Mouse (Mus musculus) cerebellum, adult 2 months (tissue): ENCODE results near the gene Hyou1. TPM values are rescaled to one million over a fixed set of nuclear protein-coding genes. Genes with fewer than 3 reads are reported as not detected.

Experiments
- DNase-seq, 2 experiments: peaks; one replicate each; pipeline ENCODE4 v3.0.0; 2021
- H3K27ac ChIP-seq: fragments of 200-500 bp; 2 replicates; pipeline ENCODE4 v1.5.1; 2012; ENCODE audit warnings: low read length, control low read depth, inconsistent platforms; ENCODE audit not compliant: insufficient read depth
- H3K27me3 ChIP-seq: fragments of 200-500 bp; 2 replicates; pipeline ENCODE4 v1.6.1; 2012; ENCODE audit warnings: inconsistent platforms, mild to moderate bottlenecking, low read length, moderate library complexity; ENCODE audit not compliant: control insufficient read depth, insufficient read depth
- H3K4me1 ChIP-seq: fragments of 200-500 bp; 2 replicates; pipeline ENCODE4 v1.6.1; 2011; ENCODE audit warnings: low read length; ENCODE audit not compliant: control insufficient read depth, insufficient read depth
- H3K4me3 ChIP-seq: fragments of 200-500 bp; replicated peaks from 2 replicates; pipeline ENCODE3; 2011; ENCODE audit warnings: mild to moderate bottlenecking, low read depth, low read length, control low read depth; ENCODE audit not compliant: insufficient read depth
- CTCF ChIP-seq: fragments of 200-500 bp; IDR thresholded peaks from 2 replicates; pipeline ENCODE4 v1.5.1; 2011; ENCODE audit warnings: low read depth, mild to moderate bottlenecking, control low read depth, low read length, moderate library complexity, borderline replicate concordance; ENCODE audit not compliant: insufficient read depth
- POLR2A ChIP-seq: fragments of 200-500 bp; IDR thresholded peaks from 2 replicates; pipeline ENCODE4 v1.6.1; 2011; ENCODE audit warnings: low read length, control low read depth, borderline replicate concordance; ENCODE audit not compliant: insufficient read depth
- WGBS: fragments of 180-500 bp; shearing (Covaris S2); methylation state at CpG from one replicate; pipeline ENCODE4 v1.1.7; 2018; 5-methylcytosine and 5-hydroxymethylcytosine counted together
- polyA plus RNA-seq: library from polyadenylated mRNA; depleted of rRNA; stranded (reverse); fragments of >200 nt; gene quantifications from 2 replicates; pipeline ENCODE4 v1.2.3, GENCODE M21; 2012; rRNA removed

Hyou1 gene
- polyA plus RNA-seq, 1 experiment, result 55.0 TPM

- no peak for DNase-seq
- WGBS, result 66% methylated on average over 5 of the region's 5 CpGs
- TF ChIP-seq POLR2A (no peak), CTCF (no peak)
Measured at GRCm38 (mm10) chr9:44420280-44420898, 41.1 kb downstream of the Hyou1 start.

DNA sequence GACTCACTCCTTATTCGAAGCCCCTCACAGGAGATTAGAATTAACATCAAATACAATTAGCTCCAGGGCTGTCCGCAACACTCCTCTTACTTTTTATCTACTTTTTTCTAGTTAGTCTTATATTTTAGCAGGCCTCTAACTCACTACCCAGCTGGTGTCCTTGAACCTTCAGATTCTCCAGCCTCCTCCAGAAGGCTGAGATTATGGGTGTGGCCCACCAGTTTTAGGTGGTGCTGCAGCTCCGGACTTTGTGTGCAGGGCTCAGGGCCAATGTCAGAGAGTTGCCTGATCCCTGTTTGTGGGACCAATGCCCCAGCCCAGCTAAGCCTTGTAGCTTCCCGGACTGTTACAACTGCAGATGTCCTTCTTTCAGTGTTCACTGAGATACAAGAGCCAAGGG, 44.3 kb downstream of the Hyou1 start:
- Histone ChIP-seq H3K4me3 (no peak overlapping the region), H3K27ac (no peak overlapping the region), H3K27me3 (no peaks in the 10 kb centered on the region), H3K4me1 (no peaks in the 10 kb centered on the region)
- TF ChIP-seq POLR2A, result no peak
- no peak for TF ChIP-seq CTCF
- DNase-seq, result no peak
- WGBS, result 75% methylated on average over 4 of the region's 4 CpGs

More at GRCm38 (mm10) chr9:44420280-44420898, 41.1 kb downstream of the Hyou1 start:
- no peak overlapping the region for H3K4me3 ChIP-seq
- H3K4me1 ChIP-seq, result no peaks in the 10 kb centered on the region
- no peaks in the 10 kb centered on the region for H3K27me3 ChIP-seq
- H3K27ac ChIP-seq, result no peak overlapping the region

GRCm38 (mm10) chr9:44432577-44433185, 53.4 kb downstream of the Hyou1 start:
- Histone ChIP-seq H3K4me3 (no peak overlapping the region), H3K27ac (no peak overlapping the region), H3K4me1 (no peaks in the 10 kb centered on the region), H3K27me3 (no peaks in the 10 kb centered on the region)
- no peak for TF ChIP-seq POLR2A
- TF ChIP-seq CTCF, result no peak
- DNase-seq, result no peak
- WGBS, result 49% methylated on average over 5 of the region's 5 CpGs

GRCm38 (mm10) chr9:44435747-44436146, 56.5 kb downstream of the Hyou1 start:
- WGBS, result 76% methylated on average over 6 of the region's 6 CpGs
- DNase-seq, result no peak
- Histone ChIP-seq H3K4me3 (no peak overlapping the region), H3K27me3 (no peaks in the 10 kb centered on the region), H3K27ac (no peak overlapping the region), H3K4me1 (no peaks in the 10 kb centered on the region)
- no peak for TF ChIP-seq CTCF
- TF ChIP-seq POLR2A, result no peak

DNA sequence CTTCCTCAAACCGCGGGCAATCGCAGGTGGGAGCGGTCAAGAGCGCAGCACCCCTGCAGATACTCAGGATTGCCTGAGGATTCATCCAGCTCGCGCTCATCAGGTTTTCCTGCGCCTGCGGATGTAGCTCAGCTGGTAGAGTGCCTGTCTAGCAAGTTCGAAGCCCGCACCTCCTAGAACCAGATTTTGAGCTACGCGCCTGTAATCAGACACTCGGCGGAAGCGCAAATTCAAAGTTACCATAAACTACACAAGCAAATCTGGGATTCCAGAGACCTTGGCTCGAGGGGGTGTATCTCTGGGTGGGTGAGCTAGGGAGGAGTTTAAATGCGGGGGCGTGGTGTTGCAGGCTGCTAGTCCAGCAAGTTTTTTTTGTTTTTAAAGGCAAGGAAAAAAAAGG, 61.7 kb downstream of the Hyou1 start, which contains the start of gene Foxr1:
Gene Foxr1, minus strand, starts transcription at position 176 of the 400 bp plus-strand sequence.
- DNase-seq, result no peak
- WGBS, result 79% methylated on average over 19 of the region's 19 CpGs
- Histone ChIP-seq H3K4me1 (no peaks in the 10 kb centered on the region), H3K27ac (no peak within 1 kb of the TSS), H3K27me3 (no peaks in the 10 kb centered on the region), H3K4me3 (no peak within 1 kb of the TSS)
- TF ChIP-seq CTCF (no peak), POLR2A (no peak)

Other genes starting within 250 kb of the Hyou1 start
- gene Mcam, start 245.0 kb upstream of the Hyou1 start, polyA plus RNA-seq, result 57.0 and 61.8 TPM in 2 replicates
- gene Cbl, start 145.4 kb upstream of the Hyou1 start, polyA plus RNA-seq, result 14.5 and 15.3 TPM in 2 replicates
- 3.7 and 7.0 TPM in 2 replicates for gene Ccdc153, start 138.8 kb upstream of the Hyou1 start, polyA plus RNA-seq
- 0.08 and 0.19 TPM in 2 replicates for gene Pdzd3, start 128.0 kb upstream of the Hyou1 start, polyA plus RNA-seq
- 7.9 and 9.9 TPM in 2 replicates for gene Nlrx1, start 110.9 kb upstream of the Hyou1 start, polyA plus RNA-seq
- 105 and 120 TPM in 2 replicates for gene Abcg4, start 90.9 kb upstream of the Hyou1 start, polyA plus RNA-seq
- 35.8 and 36.0 TPM in 2 replicates for gene Hinfp, start 73.8 kb upstream of the Hyou1 start, polyA plus RNA-seq
- 112 and 113 TPM in 2 replicates for gene C2cd2l, start 59.2 kb upstream of the Hyou1 start, polyA plus RNA-seq
- gene Dpagt1, start 53.5 kb upstream of the Hyou1 start, polyA plus RNA-seq, result 23.5 and 23.6 TPM in 2 replicates
- gene H2afx, start 44.8 kb upstream of the Hyou1 start, polyA plus RNA-seq, result 63.1 and 63.5 TPM in 2 replicates
- gene Hmbs, start 35.3 kb upstream of the Hyou1 start, polyA plus RNA-seq, result 32.2 and 35.4 TPM in 2 replicates
- gene Vps11, start 17.8 kb upstream of the Hyou1 start, polyA plus RNA-seq, result 58.4 and 60.9 TPM in 2 replicates
- 49.8 and 52.2 TPM in 2 replicates for gene Slc37a4, start 17.4 kb downstream of the Hyou1 start, polyA plus RNA-seq
- 434 and 456 TPM in 2 replicates for gene Rps25, start 27.6 kb downstream of the Hyou1 start, polyA plus RNA-seq
- gene Trappc4, start 28.1 kb downstream of the Hyou1 start, polyA plus RNA-seq, result 97.9 and 103 TPM in 2 replicates
- 50.1 and 53.2 TPM in 2 replicates for gene Ccdc84, start 39.1 kb downstream of the Hyou1 start, polyA plus RNA-seq
- gene Foxr1, start 61.6 kb downstream of the Hyou1 start, polyA plus RNA-seq, result not detected in 2 replicates
- gene Upk2, start 75.5 kb downstream of the Hyou1 start, polyA plus RNA-seq, result 0.13 TPM in 1 of 2 replicates, not detected in the other
- 22.0 and 22.3 TPM in 2 replicates for gene Bcl9l, start 103.3 kb downstream of the Hyou1 start, polyA plus RNA-seq
- gene Cxcr5, start 182.4 kb downstream of the Hyou1 start, polyA plus RNA-seq, result 0.08 and 0.20 TPM in 2 replicates
- 41.8 TPM in 2 replicates for gene Ddx6, start 225.4 kb downstream of the Hyou1 start, polyA plus RNA-seq